Mouse (Mus musculus) stomach, postnatal 0 days (tissue): Measurements from ENCODE around the gene Tshz3.

Experiments used
- CTCF ChIP-seq: IDR thresholded peaks from 2 replicates; pipeline ENCODE4 v1.5.1; 2016; ENCODE audit warnings: antibody characterized with exemption, low read depth, mild to moderate bottlenecking, moderate library complexity
- EP300 ChIP-seq: optimal IDR thresholded peaks from 2 replicates; pipeline ENCODE3; 2016; ENCODE audit warnings: antibody characterized with exemption

DNA sequence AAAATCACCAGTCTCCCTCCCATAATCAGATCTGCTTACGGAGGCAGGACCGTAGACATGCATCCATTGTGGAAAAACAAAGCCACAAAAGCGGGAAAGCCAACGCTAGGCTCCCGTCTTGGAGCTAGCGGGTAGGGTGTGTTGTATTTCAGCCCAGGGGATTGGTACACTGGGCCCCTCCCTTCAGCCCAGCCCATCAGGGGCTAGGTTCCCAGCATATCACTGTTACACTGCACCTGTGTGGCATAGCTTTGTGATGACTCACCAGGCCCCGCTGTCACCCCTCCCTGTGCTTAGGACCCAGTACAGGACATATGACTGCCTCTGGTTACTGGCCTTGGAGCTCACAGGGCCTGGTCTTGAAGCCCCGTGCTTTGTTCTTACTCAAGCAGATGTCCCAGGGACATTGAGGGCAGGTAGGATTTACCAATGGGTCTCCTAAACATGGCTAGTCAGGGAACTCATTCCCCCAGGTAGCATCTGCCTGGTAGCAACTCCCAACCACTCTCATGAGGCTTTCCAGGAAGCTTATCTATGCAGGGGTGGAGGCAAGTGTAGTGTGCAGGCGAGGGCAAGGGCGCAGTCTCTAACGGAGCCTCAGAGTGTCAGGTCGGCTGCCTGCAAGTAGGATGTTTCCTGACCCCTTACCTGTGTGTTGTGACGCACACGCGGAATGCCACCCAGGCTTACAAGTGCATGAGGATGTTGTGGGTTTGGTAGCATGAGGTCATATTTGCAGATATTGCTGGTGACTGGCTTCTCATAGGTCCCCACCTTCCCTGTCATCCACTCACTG is 98.7 kb downstream of the Tshz3 start:
- no peak for TF ChIP-seq CTCF
- TF ChIP-seq EP300: no peak
